Mouse (Mus musculus) lung, adult 2 months (tissue): ENCODE results near the gene Shc3. TPM values are rescaled to one million over a fixed set of nuclear protein-coding genes. Genes with fewer than 3 reads are reported as not detected.

Source experiments
- DNase-seq: peaks from one replicate; pipeline ENCODE4 v3.0.0; 2022
- H3K4me1 ChIP-seq: fragments of 200-500 bp; 2 replicates; pipeline ENCODE4 v1.6.1; 2011; ENCODE audit warnings: low read length; ENCODE audit not compliant: control insufficient read depth, insufficient read depth
- H3K4me3 ChIP-seq: fragments of 200-500 bp; replicated peaks from 2 replicates; pipeline ENCODE3; 2011; ENCODE audit warnings: low read depth, mild to moderate bottlenecking, control low read depth, low read length; ENCODE audit errors: extremely low read depth
- CTCF ChIP-seq: fragments of 200-500 bp; IDR thresholded peaks from 2 replicates; pipeline ENCODE4 v1.5.1; 2011; ENCODE audit warnings: mild to moderate bottlenecking, low read length, control low read depth; ENCODE audit not compliant: insufficient read depth
- POLR2A ChIP-seq: fragments of 200-500 bp; IDR thresholded peaks from 2 replicates; pipeline ENCODE4 v1.6.1; 2011; ENCODE audit warnings: low read depth, mild to moderate bottlenecking, control low read depth, low read length, borderline replicate concordance; ENCODE audit errors: extremely low read depth
- WGBS: fragments of 180-500 bp; shearing (Covaris S2); methylation state at CpG from one replicate; pipeline ENCODE4 v1.1.7; 2018; 5-methylcytosine and 5-hydroxymethylcytosine counted together
- polyA plus RNA-seq: library from polyadenylated mRNA; depleted of rRNA; stranded (reverse); fragments of >200 nt; gene quantifications from 2 replicates; pipeline ENCODE4 v1.2.3, GENCODE M21; 2012

Gene Shc3
- polyA plus RNA-seq, 1 experiment: 0.45 TPM

- no peak overlapping the region for H3K4me3 ChIP-seq
- no peak for TF ChIP-seq POLR2A
- peak; percentile 47; the same call in 1 of the 2 replicates for TF ChIP-seq CTCF
- DNase-seq: no peak
- 58% methylated on average over 3 of the region's 3 CpGs for WGBS
- H3K4me1 ChIP-seq: peaks cover 5% of the 10 kb centered on the region; the same call in 1 of the 2 replicates
Measured at GRCm38 (mm10) chr13:51413461-51413860, 155.8 kb downstream of the Shc3 start.

GRCm38 (mm10) chr13:51411696-51412430 is 157.4 kb downstream of the Shc3 start:
- TF ChIP-seq CTCF (no peak), POLR2A (no peak)
- 34% methylated on average over 12 of the region's 12 CpGs for WGBS
- Histone ChIP-seq H3K4me3 (peak overlapping the region; percentile 8), H3K4me1 (no peaks in the 10 kb centered on the region)
- DNase-seq: no peak

- WGBS: 53% methylated on average over 9 of the region's 9 CpGs
- TF ChIP-seq POLR2A (no peak), CTCF (no peak)
- peak overlapping the region; percentile 8 for H3K4me3 ChIP-seq
Measured at GRCm38 (mm10) chr13:51411243-51411642, 158.0 kb downstream of the Shc3 start.

GRCm38 (mm10) chr13:51409936-51410481 is 159.2 kb downstream of the Shc3 start:
- H3K4me1 ChIP-seq: no peaks in the 10 kb centered on the region; the same call in 1 of the 2 replicates
- WGBS: 55% methylated on average over 6 of the region's 6 CpGs
- TF ChIP-seq CTCF: no peak
- no peak for TF ChIP-seq POLR2A
- H3K4me3 ChIP-seq: peak overlapping the region; percentile 21
- no peak for DNase-seq

More at GRCm38 (mm10) chr13:51411243-51411642, 158.0 kb downstream of the Shc3 start:
- no peaks in the 10 kb centered on the region for H3K4me1 ChIP-seq
- DNase-seq: no peak

- peak; percentile 38 for DNase-seq
- Histone ChIP-seq H3K4me3 (peak within 1 kb of the TSS; percentile 60), H3K4me1 (no peaks in the 10 kb centered on the region; the same call in 1 of the 2 replicates)
- WGBS: under 1% methylated on average over 33 of the region's 33 CpGs
- TF ChIP-seq CTCF: no peak
- TF ChIP-seq POLR2A: peak; percentile 74; the same call in 1 of the 2 replicates
Measured at GRCm38 (mm10) chr13:51408519-51409001, 160.7 kb downstream of the Shc3 start, which contains the start of gene S1pr3. S1pr3 (plus strand) TSS chr13:51408639.

- TF ChIP-seq CTCF: no peak
- no peak for TF ChIP-seq POLR2A
- no peak for DNase-seq
- Histone ChIP-seq H3K4me1 (no peaks in the 10 kb centered on the region; the same call in 1 of the 2 replicates), H3K4me3 (peak overlapping the region; percentile 36)
- 42% methylated on average over 13 of the region's 13 CpGs for WGBS
Measured at GRCm38 (mm10) chr13:51407541-51408217, 161.5 kb downstream of the Shc3 start.

- TF ChIP-seq POLR2A: no peak
- no peak for TF ChIP-seq CTCF
- 67% methylated on average over 13 of the region's 13 CpGs for WGBS
- Histone ChIP-seq H3K4me3 (no peak overlapping the region), H3K4me1 (no peaks in the 10 kb centered on the region; the same call in 1 of the 2 replicates)
- DNase-seq: no peak
Measured at GRCm38 (mm10) chr13:51405731-51406320, 163.4 kb downstream of the Shc3 start.

- TF ChIP-seq POLR2A: no peak
- no peak for TF ChIP-seq CTCF
- Histone ChIP-seq H3K4me3 (no peak overlapping the region), H3K4me1 (no peaks in the 10 kb centered on the region; the same call in 1 of the 2 replicates)
- 69% methylated on average over 4 of the region's 4 CpGs for WGBS
- DNase-seq: no peak
Measured at GRCm38 (mm10) chr13:51404566-51404965, 164.7 kb downstream of the Shc3 start.
